Mouse (Mus musculus) cortical plate, adult 2 months (tissue): ENCODE measurements around the gene Lce1e. TPM values are rescaled to one million over a fixed set of nuclear protein-coding genes. Genes with fewer than 3 reads are reported as not detected.

Experiments used
- H3K27ac ChIP-seq: fragments of 200-500 bp; 2 replicates; pipeline ENCODE4 v1.5.1; 2012; ENCODE audit warnings: low read length, control low read depth, inconsistent platforms; ENCODE audit not compliant: insufficient read depth
- H3K4me1 ChIP-seq: fragments of 200-500 bp; 2 replicates; pipeline ENCODE4 v1.6.1; 2011; ENCODE audit warnings: low read length; ENCODE audit not compliant: control insufficient read depth, insufficient read depth
- H3K4me3 ChIP-seq: fragments of 200-500 bp; 2 replicates; pipeline ENCODE4 v1.5.1; 2011; ENCODE audit warnings: mild to moderate bottlenecking, low read length, control low read depth; ENCODE audit not compliant: insufficient read depth
- CTCF ChIP-seq: fragments of 200-500 bp; IDR thresholded peaks from 2 replicates; pipeline ENCODE4 v1.5.1; 2011; ENCODE audit warnings: mild to moderate bottlenecking, control low read depth, low read length; ENCODE audit not compliant: insufficient read depth; ENCODE audit errors: extremely low read depth
- POLR2A ChIP-seq: fragments of 200-500 bp; IDR thresholded peaks from 2 replicates; pipeline ENCODE4 v1.6.1; 2011; ENCODE audit warnings: mild to moderate bottlenecking, low read length, control low read depth; ENCODE audit not compliant: insufficient read depth; ENCODE audit errors: extremely low read depth
- polyA plus RNA-seq: library from polyadenylated mRNA; depleted of rRNA; stranded (reverse); fragments of >200 nt; gene quantifications from 2 replicates; pipeline ENCODE4 v1.2.3, GENCODE M21; 2012; rRNA removed

Lce1e gene
- polyA plus RNA-seq, 1 experiment, result not detected

GRCm38 (mm10) chr3:92687110-92687509 lies 21.8 kb downstream of the Lce1e start, which contains the start of gene Lce1d:
Gene Lce1d, minus strand, starts transcription at chr3:92687210.
- TF ChIP-seq CTCF, result no peak
- TF ChIP-seq POLR2A, result no peak
- Histone ChIP-seq H3K4me3 (no peak within 1 kb of the TSS), H3K4me1 (no peaks in the 10 kb centered on the region), H3K27ac (no peak within 1 kb of the TSS)

DNA sequence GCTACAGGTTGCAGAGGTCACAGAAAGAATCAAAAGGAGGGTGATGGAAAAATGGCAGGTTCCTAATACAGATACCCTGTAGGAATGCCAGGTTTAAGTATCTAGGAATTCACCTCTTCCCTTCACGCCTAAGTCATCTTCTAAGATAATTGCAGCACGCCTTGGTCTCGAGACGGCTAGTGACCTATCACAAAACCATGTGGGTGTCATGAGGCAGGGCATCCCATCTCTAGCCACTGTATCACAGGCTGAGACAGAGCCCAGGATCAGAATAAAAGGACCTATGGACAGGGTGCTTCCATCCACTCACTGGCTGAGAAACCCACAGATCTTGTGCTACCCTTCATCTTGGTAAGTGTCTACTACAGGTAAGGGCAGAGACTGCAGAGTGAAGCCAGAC lies 29.9 kb downstream of the Lce1e start, which contains the start of gene Lce1c:
Lce1c (plus strand) TSS at position 301 of the 400 bp plus-strand sequence.
- Histone ChIP-seq H3K4me1 (no peaks in the 10 kb centered on the region), H3K27ac (no peak within 1 kb of the TSS), H3K4me3 (no peak within 1 kb of the TSS)
- no peak for TF ChIP-seq POLR2A
- TF ChIP-seq CTCF, result no peak

DNA sequence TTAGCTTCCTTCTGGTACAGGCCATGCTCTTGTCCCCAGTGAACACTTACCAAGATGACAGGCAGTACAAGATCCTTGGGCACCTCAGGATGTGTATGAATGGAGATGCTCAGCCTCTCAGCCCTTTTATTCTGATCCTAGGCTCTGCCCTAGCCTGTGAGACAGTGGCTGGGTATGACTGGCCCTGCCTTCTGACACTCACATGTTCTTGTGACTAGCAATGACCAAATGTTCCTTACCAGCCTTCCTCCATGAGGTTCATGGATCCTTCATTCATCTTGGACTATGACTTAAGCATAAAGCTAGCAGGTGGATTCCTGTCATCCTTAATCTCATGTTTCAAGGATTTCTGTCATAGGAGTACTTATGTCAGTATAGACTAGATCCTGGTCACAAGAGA lies 38.7 kb downstream of the Lce1e start, which contains the start of gene Lce1a2:
Lce1a2 (minus strand) TSS at position 101 of the 400 bp plus-strand sequence.
- no peak within 1 kb of the TSS for H3K4me3 ChIP-seq
- no peak within 1 kb of the TSS for H3K27ac ChIP-seq
- TF ChIP-seq POLR2A (no peak), CTCF (no peak)
- H3K4me1 ChIP-seq, result no peaks in the 10 kb centered on the region

Other genes with a start within 250 kb of the Lce1e start
- gene Sprr1a, start 223.2 kb downstream of the Lce1e start, polyA plus RNA-seq, result 0.26 and 0.42 TPM in 2 replicates
- gene Sprr4, start 208.6 kb downstream of the Lce1e start, polyA plus RNA-seq, result not detected in 2 replicates
- gene 2310046K23Rik, start 174.6 kb downstream of the Lce1e start, polyA plus RNA-seq, result not detected in 2 replicates
- not detected in 2 replicates for gene Ivl, start 135.3 kb downstream of the Lce1e start, polyA plus RNA-seq
- gene Smcp, start 120.1 kb downstream of the Lce1e start, polyA plus RNA-seq, result not detected in 2 replicates
- gene 2210017I01Rik, start 101.6 kb downstream of the Lce1e start, polyA plus RNA-seq, result not detected in 2 replicates
- not detected in 2 replicates for gene Lce6a, start 87.4 kb downstream of the Lce1e start, polyA plus RNA-seq
- not detected in 2 replicates for gene Lce1a1, start 60.8 kb downstream of the Lce1e start, polyA plus RNA-seq
- gene Lce1b, start 52.1 kb downstream of the Lce1e start, polyA plus RNA-seq, result not detected in 2 replicates
- gene Lce1a2, start 38.8 kb downstream of the Lce1e start, polyA plus RNA-seq, result not detected in 2 replicates
- not detected in 2 replicates for gene Lce1c, start 29.8 kb downstream of the Lce1e start, polyA plus RNA-seq
- gene Lce1d, start 21.9 kb downstream of the Lce1e start, polyA plus RNA-seq, result not detected in 2 replicates
- gene Lce1f, start 11.3 kb upstream of the Lce1e start, polyA plus RNA-seq, result not detected in 2 replicates
- gene Gm38119, start 30.0 kb upstream of the Lce1e start, polyA plus RNA-seq, result not detected in 2 replicates
- gene Lce1g, start 43.3 kb upstream of the Lce1e start, polyA plus RNA-seq, result not detected in 2 replicates
- not detected in 2 replicates for gene Lce1h, start 56.0 kb upstream of the Lce1e start, polyA plus RNA-seq
- not detected in 2 replicates for gene Lce1i, start 69.8 kb upstream of the Lce1e start, polyA plus RNA-seq
- gene Lce1j, start 81.4 kb upstream of the Lce1e start, polyA plus RNA-seq, result not detected in 2 replicates
- gene Lce1k, start 98.8 kb upstream of the Lce1e start, polyA plus RNA-seq, result not detected in 2 replicates
- gene Kprp, start 118.2 kb upstream of the Lce1e start, polyA plus RNA-seq, result not detected in 2 replicates
- not detected in 2 replicates for gene Lce1l, start 142.2 kb upstream of the Lce1e start, polyA plus RNA-seq
- not detected in 2 replicates for gene 2310050C09Rik, start 161.1 kb upstream of the Lce1e start, polyA plus RNA-seq
- gene Lce3a, start 217.2 kb upstream of the Lce1e start, polyA plus RNA-seq, result not detected in 2 replicates
- not detected in 2 replicates for gene Lce3b, start 223.9 kb upstream of the Lce1e start, polyA plus RNA-seq
- gene Lce3c, start 235.4 kb upstream of the Lce1e start, polyA plus RNA-seq, result not detected in 2 replicates
- gene Lce3d, start 248.3 kb upstream of the Lce1e start, polyA plus RNA-seq, result not detected in 2 replicates